Mouse (Mus musculus) liver, adult 2 months (tissue): Measurements from ENCODE around the gene Ddx31. TPM values are rescaled to one million over a fixed set of nuclear protein-coding genes. Genes with fewer than 3 reads are reported as not detected.
A peak's percentile ranks its signal among the peaks of the same experiment; 100 is the strongest.

Experiments used
- DNase-seq: peaks from one replicate; pipeline ENCODE4 v3.0.0-alpha.2; 2011; ENCODE audit warnings: low read depth, low spot score; ENCODE audit errors: extremely low read depth
- H3K27ac ChIP-seq: fragments of 200-500 bp; replicated peaks from 2 replicates; pipeline ENCODE4 v1.5.1; 2012; ENCODE audit warnings: low read depth, mild to moderate bottlenecking, control low read depth, inconsistent platforms, low read length; ENCODE audit not compliant: insufficient read depth
- H3K27me3 ChIP-seq: fragments of 200-500 bp; 2 replicates; pipeline ENCODE4 v1.6.1; 2012; ENCODE audit warnings: mild to moderate bottlenecking, moderate library complexity, low read length, inconsistent platforms; ENCODE audit not compliant: control insufficient read depth, insufficient read depth
- H3K36me3 ChIP-seq: fragments of 200-500 bp; 2 replicates; pipeline ENCODE4 v1.6.1; 2012; ENCODE audit warnings: low read length, inconsistent platforms; ENCODE audit not compliant: control insufficient read depth, insufficient read depth
- H3K4me1 ChIP-seq: fragments of 200-500 bp; 2 replicates; pipeline ENCODE4 v1.6.1; 2011; ENCODE audit warnings: low read length; ENCODE audit not compliant: control insufficient read depth, insufficient read depth
- H3K4me3 ChIP-seq: fragments of 200-500 bp; 2 replicates; pipeline ENCODE4 v1.5.1; 2011; ENCODE audit warnings: low read depth, mild to moderate bottlenecking, control low read depth, low read length, moderate library complexity; ENCODE audit not compliant: insufficient read depth
- H3K79me2 ChIP-seq: fragments of 200-500 bp; 2 replicates; pipeline ENCODE4 v1.6.1; 2012; ENCODE audit warnings: inconsistent platforms, mild to moderate bottlenecking, low read length, moderate library complexity; ENCODE audit not compliant: control insufficient read depth, insufficient read depth
- H3K9ac ChIP-seq: fragments of 200-500 bp; 2 replicates; pipeline ENCODE4 v1.6.1; 2012; ENCODE audit warnings: low read depth, mild to moderate bottlenecking, control low read depth, inconsistent platforms, low read length
- CTCF ChIP-seq: fragments of 200-500 bp; IDR thresholded peaks from 2 replicates; pipeline ENCODE4 v1.5.1; 2011; ENCODE audit warnings: low read depth, low read length, control low read depth
- POLR2A ChIP-seq: fragments of 200-500 bp; IDR thresholded peaks from 2 replicates; pipeline ENCODE4 v1.6.1; 2011; ENCODE audit warnings: low read length, control low read depth; ENCODE audit not compliant: insufficient read depth; ENCODE audit errors: extremely low read depth
- WGBS: fragments of 180-500 bp; shearing (Covaris S2); methylation state at CpG from one replicate; pipeline ENCODE4 v1.1.7; 2018; 5-methylcytosine and 5-hydroxymethylcytosine counted together
- polyA plus RNA-seq: library from polyadenylated mRNA; depleted of rRNA; stranded (reverse); fragments of >200 nt; gene quantifications from 2 replicates; pipeline ENCODE4 v1.2.3, GENCODE M21; 2012
- total RNA-seq: library from RNA; depleted of rRNA; stranded (reverse); fragments of >200 nt; gene quantifications from 2 replicates; pipeline ENCODE4 v1.2.3, GENCODE M21; 2014

Ddx31 gene
- total and polyA plus RNA-seq, 2 experiments, result 2.5 to 4.2 TPM

DNA sequence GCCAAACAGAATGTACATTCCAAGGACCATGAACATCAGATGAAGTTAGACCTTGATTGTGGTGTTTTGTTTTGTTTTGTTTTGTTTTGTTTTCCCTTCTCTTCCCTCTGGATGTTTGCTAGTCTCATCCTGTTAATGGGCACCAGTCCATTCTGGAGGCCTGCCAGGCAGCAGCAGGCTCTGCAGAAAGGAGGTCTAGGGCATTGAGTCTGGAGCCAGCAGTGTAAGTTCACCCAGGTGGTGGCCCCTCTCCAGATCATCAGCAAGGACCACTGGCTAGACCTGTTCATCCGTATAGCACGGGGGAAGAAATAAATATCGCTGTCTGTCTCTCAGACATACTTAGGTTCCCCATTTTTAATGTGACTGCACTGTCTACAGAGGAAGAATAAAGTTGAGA, 41.1 kb downstream of the Ddx31 start:
- H3K27me3 ChIP-seq, result no peaks in the 10 kb centered on the region
- H3K27ac ChIP-seq, result no peak overlapping the region
- H3K4me3 ChIP-seq, result no peak overlapping the region
- no peaks in the 10 kb centered on the region for H3K79me2 ChIP-seq
- no peak overlapping the region for H3K9ac ChIP-seq
- H3K4me1 ChIP-seq, result 0 out of 2 replicates have a peak, but pooled peaks cover 1% of the 10 kb centered on the region
- H3K36me3 ChIP-seq, result peaks cover 15% of the 10 kb centered on the region; the same call in 1 of the 2 replicates
- 97% methylated on average over 3 of the region's 3 CpGs for WGBS
- DNase-seq, result no peak
- TF ChIP-seq CTCF, result no peak

DNA sequence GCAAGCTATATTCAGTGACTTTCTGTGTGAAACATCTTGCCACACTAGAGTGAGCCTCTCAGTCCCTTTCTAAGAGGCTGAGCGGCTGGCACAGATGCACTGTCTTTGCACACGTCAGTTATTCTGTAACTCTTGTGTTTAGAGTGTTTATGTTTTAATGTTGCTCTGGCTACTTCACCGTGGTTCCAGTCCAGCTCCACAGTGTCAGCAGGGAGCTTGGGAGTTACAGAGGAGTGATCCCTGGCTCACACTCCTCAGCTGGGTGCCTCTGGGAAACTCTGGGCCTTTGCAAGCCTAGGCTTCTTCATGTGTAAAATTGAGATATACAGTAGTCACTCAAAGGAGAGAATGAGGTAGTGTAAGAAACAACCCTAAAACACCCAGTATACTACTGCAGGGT, 41.8 kb downstream of the Ddx31 start:
- H3K36me3 ChIP-seq, result peaks cover 19% of the 10 kb centered on the region
- WGBS, result 94% methylated on average over 3 of the region's 3 CpGs

DNA sequence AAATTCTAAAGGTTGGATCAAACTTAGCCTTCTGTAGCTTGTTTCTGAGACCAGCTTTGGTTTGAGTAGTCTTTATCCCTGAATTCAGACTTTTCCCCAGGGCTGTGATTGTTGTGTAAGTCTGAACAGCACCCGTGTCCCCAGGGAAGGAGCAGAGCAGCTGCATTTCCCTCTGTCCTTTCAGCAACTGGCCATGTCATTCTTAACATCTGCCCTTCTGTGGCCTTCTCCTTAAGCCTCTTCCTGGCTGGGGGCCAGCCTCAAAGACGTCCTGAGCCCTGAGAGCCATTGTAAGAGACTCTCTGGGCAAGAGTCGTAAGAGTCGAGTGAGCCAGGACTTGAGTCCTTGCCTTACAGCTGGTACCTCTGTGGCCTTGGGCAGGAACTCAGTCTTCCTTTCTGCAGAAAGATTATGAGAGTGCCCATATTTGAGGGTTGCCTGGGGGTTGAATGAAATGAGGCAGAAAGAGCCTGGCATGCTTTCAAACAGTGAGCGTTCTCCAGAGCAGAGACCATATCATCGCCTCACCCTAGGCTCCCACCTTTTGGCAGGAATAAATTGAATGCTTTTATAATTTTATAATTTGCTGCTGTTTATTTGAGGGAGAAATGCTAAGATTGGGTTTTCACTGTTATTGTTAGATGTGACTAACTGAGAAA, 42.8 kb downstream of the Ddx31 start:
- H3K27ac ChIP-seq, result no peak overlapping the region
- no peak for DNase-seq
- H3K9ac ChIP-seq, result no peak overlapping the region
- 89% methylated on average over 6 of the region's 6 CpGs for WGBS
- 0 out of 2 replicates have a peak, but pooled peaks cover 1% of the 10 kb centered on the region for H3K4me1 ChIP-seq
- H3K27me3 ChIP-seq, result no peaks in the 10 kb centered on the region
- no peaks in the 10 kb centered on the region for H3K79me2 ChIP-seq
- H3K4me3 ChIP-seq, result no peak overlapping the region
- no peak for TF ChIP-seq POLR2A
- TF ChIP-seq CTCF, result no peak
- peaks cover 22% of the 10 kb centered on the region for H3K36me3 ChIP-seq

More for the DNA sequence above, 41.8 kb downstream of the Ddx31 start:
- Histone ChIP-seq H3K4me3 (no peak overlapping the region), H3K4me1 (0 out of 2 replicates have a peak, but pooled peaks cover 1% of the 10 kb centered on the region), H3K79me2 (no peaks in the 10 kb centered on the region), H3K27me3 (no peaks in the 10 kb centered on the region), H3K27ac (no peak overlapping the region), H3K9ac (no peak overlapping the region)
- TF ChIP-seq POLR2A (no peak), CTCF (no peak)
- DNase-seq, result peak; percentile 44

DNA sequence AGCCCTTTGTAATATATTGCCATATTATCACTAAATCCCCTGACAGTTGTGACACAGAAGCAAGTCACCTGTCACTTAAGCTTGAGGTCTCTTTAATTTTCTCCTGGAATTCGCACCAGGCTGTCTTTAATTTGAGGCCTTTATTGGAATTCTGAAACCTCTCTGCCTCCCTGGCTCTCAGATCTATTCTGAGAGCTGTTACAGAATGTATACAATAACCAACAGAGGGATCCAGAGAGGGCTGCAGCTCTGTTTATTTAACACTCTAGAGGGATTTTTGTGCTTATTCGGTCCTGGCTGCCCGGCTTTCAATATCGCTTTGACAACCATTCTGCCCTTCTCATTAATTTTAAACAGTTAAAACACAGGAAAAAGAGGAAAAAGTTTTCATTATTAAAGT, 44.7 kb downstream of the Ddx31 start:
- WGBS, result 93% methylated on average over 4 of the region's 4 CpGs
- TF ChIP-seq POLR2A (no peak), CTCF (no peak)

DNA sequence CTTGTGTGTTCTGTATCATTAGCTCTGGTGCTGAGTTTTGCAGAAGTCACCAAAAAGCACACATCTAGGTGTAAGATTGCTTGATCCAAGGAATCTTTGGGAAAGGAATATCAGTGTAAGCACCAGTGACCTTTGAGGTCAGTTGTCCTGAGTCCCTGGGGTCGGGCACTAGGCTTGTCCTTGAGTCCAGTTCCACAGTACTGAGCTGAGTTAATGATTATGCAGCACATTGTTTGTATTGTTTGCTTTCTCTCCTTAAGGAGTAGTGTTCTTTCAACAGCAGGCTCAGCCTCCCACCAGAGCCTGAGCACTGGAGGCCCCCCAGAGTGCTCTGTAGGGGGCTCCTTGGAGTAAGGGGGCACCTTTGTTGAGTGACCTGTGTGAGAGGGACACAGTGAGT, 52.6 kb downstream of the Ddx31 start:
- H3K4me1 ChIP-seq, result no peaks in the 10 kb centered on the region
- no peaks in the 10 kb centered on the region for H3K79me2 ChIP-seq
- H3K27me3 ChIP-seq, result no peaks in the 10 kb centered on the region
- H3K27ac ChIP-seq, result no peak overlapping the region
- no peak overlapping the region for H3K4me3 ChIP-seq
- H3K9ac ChIP-seq, result no peak overlapping the region
- WGBS, result 16% methylated on average over 1 of the region's 1 CpGs
- TF ChIP-seq CTCF (no peak), POLR2A (no peak)
- peak; percentile 55 for DNase-seq
- H3K36me3 ChIP-seq, result peaks cover 23% of the 10 kb centered on the region

More for the DNA sequence above, 44.7 kb downstream of the Ddx31 start:
- Histone ChIP-seq H3K9ac (no peak overlapping the region), H3K27ac (no peak overlapping the region), H3K4me3 (no peak overlapping the region), H3K4me1 (no peaks in the 10 kb centered on the region), H3K79me2 (no peaks in the 10 kb centered on the region), H3K36me3 (peaks cover 39% of the 10 kb centered on the region), H3K27me3 (no peaks in the 10 kb centered on the region)
- no peak for DNase-seq

DNA sequence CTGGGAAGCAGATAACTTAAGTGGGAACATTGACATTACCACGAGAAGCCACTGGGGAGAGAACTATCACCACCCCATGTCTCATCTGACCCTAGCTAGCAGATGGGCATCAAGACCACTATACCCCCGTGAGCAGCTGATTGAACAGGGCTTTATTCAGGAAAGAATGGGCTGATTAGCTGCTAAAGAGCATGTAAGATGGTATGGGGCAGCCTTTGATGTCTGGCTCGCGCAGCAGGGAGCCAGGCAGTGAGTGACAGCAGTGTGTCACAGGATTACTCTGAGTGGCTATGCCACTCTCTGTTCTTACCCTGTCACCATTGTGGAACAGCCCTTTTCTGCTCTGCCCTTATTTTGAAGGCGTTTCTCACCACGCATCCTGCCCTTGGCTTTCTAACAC, 53.3 kb downstream of the Ddx31 start:
- 94% methylated on average over 6 of the region's 6 CpGs for WGBS
- no peak overlapping the region for H3K27ac ChIP-seq
- TF ChIP-seq POLR2A (no peak), CTCF (no peak)
- H3K27me3 ChIP-seq, result no peaks in the 10 kb centered on the region
- peaks cover 15% of the 10 kb centered on the region for H3K36me3 ChIP-seq
- H3K9ac ChIP-seq, result no peak overlapping the region
- no peak for DNase-seq
- H3K79me2 ChIP-seq, result no peaks in the 10 kb centered on the region
- no peak overlapping the region for H3K4me3 ChIP-seq
- no peaks in the 10 kb centered on the region for H3K4me1 ChIP-seq
